Mouse (Mus musculus) bone marrow macrophage, adult 2 months (primary cell): Measurements from ENCODE around the gene Olfr1148. TPM values are rescaled to one million over a fixed set of nuclear protein-coding genes. Genes with fewer than 3 reads are reported as not detected.

Source experiments
- H3K27ac ChIP-seq: 2 replicates; pipeline ENCODE4 v1.5.1; 2012; ENCODE audit warnings: low read depth, low read length; ENCODE audit not compliant: insufficient read depth
- H3K4me1 ChIP-seq: 2 replicates; pipeline ENCODE4 v1.6.1; 2012; ENCODE audit warnings: low read length; ENCODE audit not compliant: control insufficient read depth, insufficient read depth
- H3K4me3 ChIP-seq: 2 replicates; pipeline ENCODE4 v1.5.1; 2012; ENCODE audit warnings: mild to moderate bottlenecking, low read length, moderate library complexity; ENCODE audit not compliant: insufficient read depth
- CTCF ChIP-seq: IDR thresholded peaks from 2 replicates; pipeline ENCODE4 v1.5.1; 2012; ENCODE audit warnings: low read depth, mild to moderate bottlenecking, low read length, moderate library complexity
- POLR2A ChIP-seq: IDR thresholded peaks from 2 replicates; pipeline ENCODE4 v1.6.1; 2012; ENCODE audit warnings: mild to moderate bottlenecking, low read depth, low read length, borderline replicate concordance
- polyA plus RNA-seq: library from polyadenylated mRNA; stranded (reverse); fragments of >200 nt; gene quantifications from 2 replicates; pipeline ENCODE4 v1.2.4, GENCODE M21; 2012; ENCODE audit not compliant: missing spikeins, insufficient read depth, insufficient read length

Olfr1148 gene
- polyA plus RNA-seq, result not detected in 2 replicates

- Histone ChIP-seq H3K4me3 (no peak within 1 kb of the TSS), H3K4me1 (no peaks in the 10 kb centered on the region), H3K27ac (no peak within 1 kb of the TSS)
- TF ChIP-seq CTCF (no peak), POLR2A (no peak)
Observed at GRCm38 (mm10) chr2:87830233-87830632, at the start of gene Olfr1148. Olfr1148 (plus strand) TSS chr2:87830533.

GRCm38 (mm10) chr2:87800292-87800691 lies 30.0 kb upstream of the Olfr1148 start, which contains the start of gene Olfr1143:
Olfr1143 (plus strand) TSS chr2:87800592.
- TF ChIP-seq POLR2A, result no peak
- no peak for TF ChIP-seq CTCF
- Histone ChIP-seq H3K4me3 (no peak within 1 kb of the TSS), H3K4me1 (no peaks in the 10 kb centered on the region), H3K27ac (no peak within 1 kb of the TSS)

- TF ChIP-seq CTCF (no peak), POLR2A (no peak)
- H3K4me3 ChIP-seq, result no peak within 1 kb of the TSS
- no peak within 1 kb of the TSS for H3K27ac ChIP-seq
- no peaks in the 10 kb centered on the region for H3K4me1 ChIP-seq
Observed at GRCm38 (mm10) chr2:87809522-87809921, 20.8 kb upstream of the Olfr1148 start, which contains the start of gene Olfr1145. Olfr1145 (plus strand) TSS chr2:87809822.

- TF ChIP-seq CTCF (no peak), POLR2A (no peak)
- no peak within 1 kb of the TSS for H3K4me3 ChIP-seq
- H3K27ac ChIP-seq, result no peak within 1 kb of the TSS
- no peaks in the 10 kb centered on the region for H3K4me1 ChIP-seq
Observed at GRCm38 (mm10) chr2:87843693-87844092, 13.4 kb downstream of the Olfr1148 start, which contains the start of gene Olfr1150-ps1. Olfr1150-ps1 (plus strand) TSS chr2:87843993.

- H3K27ac ChIP-seq, result no peak within 1 kb of the TSS
- no peak within 1 kb of the TSS for H3K4me3 ChIP-seq
- TF ChIP-seq CTCF, result no peak
- TF ChIP-seq POLR2A, result no peak
- H3K4me1 ChIP-seq, result no peaks in the 10 kb centered on the region
Observed at GRCm38 (mm10) chr2:87855562-87855961, 25.2 kb downstream of the Olfr1148 start, which contains the start of gene Olfr1151. Olfr1151 (plus strand) TSS chr2:87855862.

- no peak within 1 kb of the TSS for H3K4me3 ChIP-seq
- TF ChIP-seq POLR2A (no peak), CTCF (no peak)
Observed at GRCm38 (mm10) chr2:87866192-87866591, 35.9 kb downstream of the Olfr1148 start, which contains the start of gene Olfr1152. Olfr1152 (plus strand) TSS chr2:87866492.

More at GRCm38 (mm10) chr2:87866192-87866591, 35.9 kb downstream of the Olfr1148 start, which contains the start of gene Olfr1152:
- Histone ChIP-seq H3K27ac (no peak within 1 kb of the TSS), H3K4me1 (no peaks in the 10 kb centered on the region)

Other genes with a start within 250 kb of the Olfr1148 start
- gene Olfr1130, start 224.3 kb upstream of the Olfr1148 start, polyA plus RNA-seq, result not detected in 2 replicates
- gene Olfr1131, start 203.4 kb upstream of the Olfr1148 start, polyA plus RNA-seq, result not detected in 2 replicates
- gene Olfr1132, start 193.0 kb upstream of the Olfr1148 start, polyA plus RNA-seq, result not detected in 2 replicates
- not detected in 2 replicates for gene Olfr1133, start 183.2 kb upstream of the Olfr1148 start, polyA plus RNA-seq
- gene Olfr1134, start 172.1 kb upstream of the Olfr1148 start, polyA plus RNA-seq, result not detected in 2 replicates
- not detected in 2 replicates for gene Olfr1135, start 156.9 kb upstream of the Olfr1148 start, polyA plus RNA-seq
- gene Olfr1136, start 136.6 kb upstream of the Olfr1148 start, polyA plus RNA-seq, result not detected in 2 replicates
- not detected in 2 replicates for gene Olfr1137, start 117.4 kb upstream of the Olfr1148 start, polyA plus RNA-seq
- not detected in 2 replicates for gene Olfr1138, start 90.6 kb upstream of the Olfr1148 start, polyA plus RNA-seq
- gene Olfr1140, start 86.8 kb upstream of the Olfr1148 start, polyA plus RNA-seq, result not detected in 2 replicates
- gene Olfr1141, start 76.5 kb upstream of the Olfr1148 start, polyA plus RNA-seq, result not detected in 2 replicates
- gene Olfr152, start 51.0 kb upstream of the Olfr1148 start, polyA plus RNA-seq, result not detected in 2 replicates
- not detected in 2 replicates for gene Olfr1143, start 29.9 kb upstream of the Olfr1148 start, polyA plus RNA-seq
- gene Olfr1145, start 20.7 kb upstream of the Olfr1148 start, polyA plus RNA-seq, result not detected in 2 replicates
- not detected in 2 replicates for gene Olfr1150-ps1, start 13.5 kb downstream of the Olfr1148 start, polyA plus RNA-seq
- not detected in 2 replicates for gene Olfr1151, start 25.3 kb downstream of the Olfr1148 start, polyA plus RNA-seq
- gene Olfr1152, start 36.0 kb downstream of the Olfr1148 start, polyA plus RNA-seq, result 0.89 TPM in 1 of 2 replicates, not detected in the other
- not detected in 2 replicates for gene Olfr1153, start 64.4 kb downstream of the Olfr1148 start, polyA plus RNA-seq
- not detected in 2 replicates for gene Olfr1154, start 74.6 kb downstream of the Olfr1148 start, polyA plus RNA-seq
- gene Olfr1155, start 114.6 kb downstream of the Olfr1148 start, polyA plus RNA-seq, result not detected in 2 replicates
- gene Olfr1156, start 122.6 kb downstream of the Olfr1148 start, polyA plus RNA-seq, result not detected in 2 replicates
- not detected in 2 replicates for gene Olfr1157, start 137.8 kb downstream of the Olfr1148 start, polyA plus RNA-seq
- not detected in 2 replicates for gene Olfr74, start 144.1 kb downstream of the Olfr1148 start, polyA plus RNA-seq
- gene Olfr1158, start 159.6 kb downstream of the Olfr1148 start, polyA plus RNA-seq, result not detected in 2 replicates
- not detected in 2 replicates for gene Olfr1160, start 177.7 kb downstream of the Olfr1148 start, polyA plus RNA-seq
- not detected in 2 replicates for gene Olfr1161, start 192.2 kb downstream of the Olfr1148 start, polyA plus RNA-seq
- gene Olfr73, start 207.2 kb downstream of the Olfr1148 start, polyA plus RNA-seq, result not detected in 2 replicates
- gene Olfr1162, start 220.6 kb downstream of the Olfr1148 start, polyA plus RNA-seq, result not detected in 2 replicates
- not detected in 2 replicates for gene Olfr1163, start 241.3 kb downstream of the Olfr1148 start, polyA plus RNA-seq